Mouse (Mus musculus): Measurements from ENCODE around the gene Ppp1r21. TPM values are rescaled to one million over a fixed set of nuclear protein-coding genes. Genes with fewer than 3 reads are reported as not detected.

Ppp1r21 gene
- total RNA-seq, 1 experiment: 24.8 TPM

DNA sequence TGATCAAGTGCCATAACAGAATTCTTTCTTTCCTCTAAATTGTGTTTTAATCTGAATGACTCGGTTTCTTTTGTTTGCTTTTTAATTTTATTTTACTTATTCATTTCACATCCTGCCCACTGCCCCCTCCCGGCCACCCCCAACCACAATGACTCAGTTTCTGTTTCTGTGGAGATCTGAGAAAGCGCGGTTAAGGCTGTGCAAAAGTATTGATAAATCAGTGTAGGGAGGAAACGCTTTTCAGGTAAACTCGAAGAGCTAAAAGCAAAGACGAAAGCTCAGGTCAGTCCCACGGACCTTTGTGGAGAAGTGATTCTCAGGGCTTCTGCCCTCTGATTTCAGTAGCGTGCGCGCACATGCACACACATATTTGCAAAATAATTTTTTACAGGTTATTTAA, 45.4 kb upstream of the Ppp1r21 start:
- TF ChIP-seq MAFK (IDR thresholded peaks at IDR 0.05; ENCODE audit: insufficient read depth, low read depth, low read length): no peak
- TF ChIP-seq HCFC1 (IDR thresholded peaks at IDR 0.05; ENCODE audit: borderline replicate concordance, insufficient read depth, low read length): no peak
- no peak for TF ChIP-seq ZNF384 (IDR thresholded peaks at IDR 0.05; ENCODE audit: low read depth, low read length)
- no peak for TF ChIP-seq ZC3H11A (IDR thresholded peaks at IDR 0.05; ENCODE audit: borderline replicate concordance, low read depth, low read length)
- no peak for TF ChIP-seq CHD2 (IDR thresholded peaks at IDR 0.05; ENCODE audit: low read depth, low read length)
- Histone ChIP-seq H3K36me3 (ENCODE audit: control insufficient read depth, insufficient read depth, low read length, poor library complexity, severe bottlenecking) (peaks cover 10% of the 10 kb centered on the region), H3K4me1 (ENCODE audit: control insufficient read depth in 2 of 2, insufficient read depth in 2 of 2, low read length in 2 of 2, poor library complexity in 1 of 2) (peaks cover 4 to 10% of the 10 kb centered on the region in 2 experiments), H3K4me3 (ENCODE audit: insufficient read depth in 1 of 2, low read depth in 1 of 2, low read length in 2 of 2, poor library complexity in 1 of 2, severe bottlenecking in 1 of 2) (no peak overlapping the region), H3K9ac (ENCODE audit: insufficient read depth, low read depth, low read length, poor library complexity, severe bottlenecking) (no peak overlapping the region), H3K9me3 (ENCODE audit: control insufficient read depth, insufficient read depth, low read depth, low read length) (no peaks in the 10 kb centered on the region), H3K27ac (ENCODE audit: insufficient read depth, low read depth, low read length, poor library complexity, severe bottlenecking) (no peak overlapping the region)
- DNase-seq (ENCODE audit: low read depth, low spot score): no peak
- in situ Hi-C loops (cut with MboI; ENCODE audit: low sequenced_read_pairs in 2 of 2, unreplicated experiment in 2 of 2): no loop called here

DNA sequence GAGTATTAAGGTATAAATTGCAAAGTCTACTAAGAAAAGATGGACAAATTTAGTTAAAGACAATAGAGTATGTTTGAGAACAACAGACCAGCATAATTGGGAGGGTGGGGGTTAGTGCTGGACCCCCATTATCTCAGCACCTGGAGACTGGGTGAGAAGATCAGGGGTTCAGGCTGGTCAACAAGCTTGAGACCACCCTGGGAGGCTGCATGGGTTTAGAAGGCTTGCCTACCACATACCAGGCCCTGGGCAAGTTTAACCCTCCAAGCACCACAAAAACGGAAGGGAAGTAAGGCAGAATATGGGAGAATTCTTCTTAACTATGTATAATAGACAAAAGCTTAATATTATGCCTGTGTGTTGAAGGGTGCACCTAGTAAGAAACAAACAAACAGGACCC, 45.0 kb upstream of the Ppp1r21 start:
- Histone ChIP-seq H3K9ac (ENCODE audit: insufficient read depth, low read depth, low read length, poor library complexity, severe bottlenecking) (no peak overlapping the region), H3K36me3 (ENCODE audit: control insufficient read depth, insufficient read depth, low read length, poor library complexity, severe bottlenecking) (peaks cover 10% of the 10 kb centered on the region), H3K9me3 (ENCODE audit: control insufficient read depth, insufficient read depth, low read depth, low read length) (no peaks in the 10 kb centered on the region), H3K27ac (ENCODE audit: insufficient read depth, low read depth, low read length, poor library complexity, severe bottlenecking) (no peak overlapping the region), H3K4me1 (ENCODE audit: control insufficient read depth in 2 of 2, insufficient read depth in 2 of 2, low read length in 2 of 2, poor library complexity in 1 of 2) (peaks cover 4 to 9% of the 10 kb centered on the region in 2 experiments), H3K4me3 (ENCODE audit: insufficient read depth in 1 of 2, low read depth in 1 of 2, low read length in 2 of 2, poor library complexity in 1 of 2, severe bottlenecking in 1 of 2) (no peak overlapping the region)
- in situ Hi-C loops (cut with MboI; ENCODE audit: low sequenced_read_pairs in 2 of 2, unreplicated experiment in 2 of 2): no loop called here
- no peak for DNase-seq (ENCODE audit: low read depth, low spot score)
- TF ChIP-seq ZNF384 (IDR thresholded peaks at IDR 0.05; ENCODE audit: low read depth, low read length): no peak
- TF ChIP-seq MAFK (IDR thresholded peaks at IDR 0.05; ENCODE audit: insufficient read depth, low read depth, low read length): no peak
- no peak for TF ChIP-seq CHD2 (IDR thresholded peaks at IDR 0.05; ENCODE audit: low read depth, low read length)
- TF ChIP-seq HCFC1 (IDR thresholded peaks at IDR 0.05; ENCODE audit: borderline replicate concordance, insufficient read depth, low read length): no peak
- TF ChIP-seq ZC3H11A (IDR thresholded peaks at IDR 0.05; ENCODE audit: borderline replicate concordance, low read depth, low read length): no peak

DNA sequence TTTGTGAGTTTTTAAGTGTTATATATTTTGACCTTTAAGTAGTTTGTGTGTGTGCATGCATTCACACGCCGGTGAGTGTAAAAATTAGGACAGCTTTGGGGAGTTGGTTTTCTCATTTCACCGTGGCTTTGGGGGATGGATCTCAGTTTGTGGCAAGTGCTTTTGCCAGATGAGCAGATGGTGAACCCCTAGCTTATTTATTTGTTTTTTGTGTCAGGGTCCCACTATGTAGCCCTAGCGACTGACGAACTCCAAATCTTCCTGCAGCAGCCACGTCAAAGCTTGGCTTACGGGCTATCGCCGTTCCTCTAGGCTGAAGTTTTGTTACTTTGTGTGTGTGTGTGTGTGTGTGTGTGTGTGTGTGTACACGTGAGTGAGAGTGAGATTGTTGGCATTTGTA, 39.4 kb upstream of the Ppp1r21 start:
- in situ Hi-C loops (cut with MboI; ENCODE audit: low sequenced_read_pairs in 2 of 2, unreplicated experiment in 2 of 2): no loop called here

DNA sequence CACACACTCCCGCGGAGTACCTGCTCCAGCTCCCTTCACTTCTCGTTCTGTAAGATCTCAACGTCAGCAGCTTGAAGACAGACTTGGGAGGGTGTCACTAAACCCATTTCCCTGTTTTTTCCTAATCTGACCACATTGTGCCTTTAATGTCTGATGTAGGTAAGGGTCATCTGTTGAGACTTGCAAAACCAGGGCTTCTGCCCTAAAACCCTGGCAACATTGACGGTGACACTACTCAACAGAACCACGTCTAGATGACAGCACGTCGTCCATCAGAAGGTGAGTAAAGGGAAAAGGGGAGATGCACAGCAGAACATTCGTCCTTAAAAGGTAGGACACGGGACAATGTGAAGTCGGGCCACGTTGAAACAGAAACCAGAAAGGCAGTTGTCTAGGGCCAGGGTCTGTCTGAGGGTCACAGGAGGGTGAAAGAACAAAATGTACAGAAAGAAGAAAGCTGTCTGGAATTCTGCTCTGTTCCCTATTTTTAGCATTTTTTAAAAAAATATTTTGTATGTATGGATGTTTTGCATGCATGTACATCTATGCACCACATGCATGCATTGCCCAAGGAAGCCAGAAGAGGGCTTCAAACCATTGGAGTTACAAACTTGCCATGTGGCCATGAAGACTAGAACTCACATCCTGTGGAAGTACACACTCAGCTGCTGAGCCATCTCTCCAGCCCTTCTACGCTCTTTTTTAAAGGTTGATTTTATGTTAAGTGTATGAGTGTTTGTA, 38.4 kb upstream of the Ppp1r21 start:
- no peaks in the 10 kb centered on the region for H3K9me3 ChIP-seq (ENCODE audit: control insufficient read depth, insufficient read depth, low read depth, low read length)
- H3K4me3 ChIP-seq (ENCODE audit: insufficient read depth in 1 of 2, low read depth in 1 of 2, low read length in 2 of 2, poor library complexity in 1 of 2, severe bottlenecking in 1 of 2): no peak overlapping the region
- DNase-seq (ENCODE audit: low read depth, low spot score): no peak
- H3K27ac ChIP-seq (ENCODE audit: insufficient read depth, low read depth, low read length, poor library complexity, severe bottlenecking): no peak overlapping the region
- H3K36me3 ChIP-seq (ENCODE audit: control insufficient read depth, insufficient read depth, low read length, poor library complexity, severe bottlenecking): peaks cover 17% of the 10 kb centered on the region
- no peak overlapping the region for H3K9ac ChIP-seq (ENCODE audit: insufficient read depth, low read depth, low read length, poor library complexity, severe bottlenecking)
- peaks cover 0 to 1% of the 10 kb centered on the region in 2 experiments; a peak in 2 of 4 replicates for H3K4me1 ChIP-seq (ENCODE audit: control insufficient read depth in 2 of 2, insufficient read depth in 2 of 2, low read length in 2 of 2, poor library complexity in 1 of 2)
- in situ Hi-C loops (cut with MboI; ENCODE audit: low sequenced_read_pairs in 2 of 2, unreplicated experiment in 2 of 2): no loop called here
- TF ChIP-seq ZNF384 (IDR thresholded peaks at IDR 0.05; ENCODE audit: low read depth, low read length): no peak
- TF ChIP-seq CHD2 (IDR thresholded peaks at IDR 0.05; ENCODE audit: low read depth, low read length): no peak
- no peak for TF ChIP-seq MAFK (IDR thresholded peaks at IDR 0.05; ENCODE audit: insufficient read depth, low read depth, low read length)
- TF ChIP-seq ZC3H11A (IDR thresholded peaks at IDR 0.05; ENCODE audit: borderline replicate concordance, low read depth, low read length): no peak
- TF ChIP-seq HCFC1 (IDR thresholded peaks at IDR 0.05; ENCODE audit: borderline replicate concordance, insufficient read depth, low read length): no peak

More for the DNA sequence above, 39.4 kb upstream of the Ppp1r21 start:
- H3K27ac ChIP-seq (ENCODE audit: insufficient read depth, low read depth, low read length, poor library complexity, severe bottlenecking): no peak overlapping the region
- peaks cover 19% of the 10 kb centered on the region for H3K36me3 ChIP-seq (ENCODE audit: control insufficient read depth, insufficient read depth, low read length, poor library complexity, severe bottlenecking)
- no peak overlapping the region for H3K9ac ChIP-seq (ENCODE audit: insufficient read depth, low read depth, low read length, poor library complexity, severe bottlenecking)
- TF ChIP-seq ZC3H11A (IDR thresholded peaks at IDR 0.05; ENCODE audit: borderline replicate concordance, low read depth, low read length) (no peak), MAFK (IDR thresholded peaks at IDR 0.05; ENCODE audit: insufficient read depth, low read depth, low read length) (no peak), CHD2 (IDR thresholded peaks at IDR 0.05; ENCODE audit: low read depth, low read length) (no peak), HCFC1 (IDR thresholded peaks at IDR 0.05; ENCODE audit: borderline replicate concordance, insufficient read depth, low read length) (no peak), ZNF384 (IDR thresholded peaks at IDR 0.05; ENCODE audit: low read depth, low read length) (no peak)
- no peak overlapping the region for H3K4me3 ChIP-seq (ENCODE audit: insufficient read depth in 1 of 2, low read depth in 1 of 2, low read length in 2 of 2, poor library complexity in 1 of 2, severe bottlenecking in 1 of 2)
- H3K4me1 ChIP-seq (ENCODE audit: control insufficient read depth in 2 of 2, insufficient read depth in 2 of 2, low read length in 2 of 2, poor library complexity in 1 of 2): peaks cover 1 to 3% of the 10 kb centered on the region in 2 experiments; a peak in 3 of 4 replicates
- H3K9me3 ChIP-seq (ENCODE audit: control insufficient read depth, insufficient read depth, low read depth, low read length): no peaks in the 10 kb centered on the region
- DNase-seq (ENCODE audit: low read depth, low spot score): no peak
